30 mouse cellular contexts compared by ENCODE assay signal in genomic region chr1:184576527-184576926, GRCm38 (mm10).
"Had no signal": no experiment of that assay in that cellular context is flagged by ENCODE, and none has a peak within 500 bp of the region (broad histone marks: within the 10 kb centered on the region; RNA-seq: fewer than 3 reads in every experiment).

No protein-coding gene starts in this region.

- H3K4me3 ChIP-seq: limb, embryonic 10.5 days; limb, embryonic 12.5 days; limb, embryonic 13.5 days; limb, embryonic 15.5 days; liver, embryonic 12.5 days; liver, embryonic 13.5 days; liver, embryonic 15.5 days; lung, embryonic 15.5 days; megakaryocyte, embryonic 14.5 days; midbrain, embryonic 10.5 days; midbrain, embryonic 12.5 days; midbrain, embryonic 13.5 days; midbrain, embryonic 15.5 days; neural tube, embryonic 12.5 days; neural tube, embryonic 13.5 days had no signal

- H3K4me2 ChIP-seq: limb, embryonic 12.5 days; limb, embryonic 13.5 days; limb, embryonic 15.5 days; liver, embryonic 11.5 days; liver, embryonic 12.5 days; liver, embryonic 13.5 days; liver, embryonic 15.5 days; lung, embryonic 14.5 days; lung, embryonic 15.5 days; midbrain, embryonic 11.5 days; midbrain, embryonic 12.5 days; midbrain, embryonic 13.5 days; midbrain, embryonic 15.5 days; neural tube, embryonic 12.5 days; neural tube, embryonic 13.5 days had no signal

- H3K27me3 ChIP-seq: limb, embryonic 15.5 days; liver, embryonic 13.5 days; liver, embryonic 15.5 days; lung, embryonic 15.5 days; midbrain, embryonic 12.5 days; midbrain, embryonic 13.5 days; midbrain, embryonic 15.5 days; neural tube, embryonic 12.5 days; neural tube, embryonic 13.5 days had no signal

- ATAC-seq: liver, embryonic 12.5 days; liver, postnatal 0 days; lung, postnatal 0 days; midbrain, embryonic 13.5 days; midbrain, embryonic 15.5 days; midbrain, embryonic 16.5 days had no signal

- H3K36me3 ChIP-seq: limb, embryonic 10.5 days; limb, embryonic 12.5 days; limb, embryonic 13.5 days; limb, embryonic 15.5 days; liver, embryonic 12.5 days; liver, embryonic 13.5 days; liver, embryonic 15.5 days; lung, embryonic 15.5 days; midbrain, embryonic 10.5 days; midbrain, embryonic 12.5 days; midbrain, embryonic 13.5 days; midbrain, embryonic 15.5 days; neural tube, embryonic 12.5 days; neural tube, embryonic 13.5 days had no signal

- DNase-seq: left cerebral cortex, postnatal 4 days; liver; liver, embryonic 13.5 days; liver, postnatal 0 days; lung, adult 18-20 months; lung, adult 2 months; lung, embryonic 14.5 days; lung, postnatal 10 days; lung, postnatal 14 days; lung, postnatal 36 days; lung, postnatal 4 days; midbrain, embryonic 14.5 days had no signal
